Mouse (Mus musculus) olfactory bulb, adult 2 months (tissue): ENCODE results near the gene Tipin. TPM values are rescaled to one million over a fixed set of nuclear protein-coding genes. Genes with fewer than 3 reads are reported as not detected.

Source experiments
- H3K27ac ChIP-seq: fragments of 200-500 bp; 2 replicates; pipeline ENCODE4 v1.5.1; 2012; ENCODE audit warnings: low read depth, low read length; ENCODE audit not compliant: insufficient read depth
- H3K4me1 ChIP-seq: fragments of 200-500 bp; 2 replicates; pipeline ENCODE4 v1.6.1; 2012; ENCODE audit warnings: low read length; ENCODE audit not compliant: control insufficient read depth, insufficient read depth
- H3K4me3 ChIP-seq: fragments of 200-500 bp; 2 replicates; pipeline ENCODE4 v1.5.1; 2012; ENCODE audit warnings: mild to moderate bottlenecking, low read depth, low read length, moderate library complexity; ENCODE audit not compliant: insufficient read depth
- CTCF ChIP-seq: fragments of 200-500 bp; IDR thresholded peaks from 2 replicates; pipeline ENCODE4 v1.5.1; 2012; ENCODE audit warnings: low read depth, mild to moderate bottlenecking, low read length, moderate library complexity; ENCODE audit not compliant: insufficient read depth
- POLR2A ChIP-seq: fragments of 200-500 bp; IDR thresholded peaks from 2 replicates; pipeline ENCODE4 v1.6.1; 2012; ENCODE audit warnings: mild to moderate bottlenecking, low read depth, low read length, moderate library complexity; ENCODE audit not compliant: insufficient read depth
- WGBS: fragments of 180-500 bp; shearing (Covaris S2); methylation state at CpG from one replicate; pipeline ENCODE4 v1.1.7; 2018; 5-methylcytosine and 5-hydroxymethylcytosine counted together
- polyA plus RNA-seq: library from polyadenylated mRNA; stranded (reverse); fragments of >200 nt; gene quantifications from 2 replicates; pipeline ENCODE4 v1.2.4, GENCODE M21; 2012; ENCODE audit warnings: low replicate concordance; ENCODE audit not compliant: missing spikeins, insufficient read depth, insufficient read length

The Tipin gene
- polyA plus RNA-seq, 1 experiment = not detected

- 53% methylated on average over 1 of the region's 1 CpGs for WGBS
- H3K4me3 ChIP-seq = peak overlapping the region; percentile 25
- no peak for TF ChIP-seq CTCF
- no peak for TF ChIP-seq POLR2A
Observed at GRCm38 (mm10) chr9:64249371-64249770, 32.0 kb upstream of the Tipin start.

GRCm38 (mm10) chr9:64250111-64250730 lies 31.2 kb upstream of the Tipin start:
- H3K4me3 ChIP-seq = no peak overlapping the region
- TF ChIP-seq POLR2A (no peak), CTCF (no peak)
- peak overlapping the region; percentile 59; the same call in 1 of the 2 replicates for H3K27ac ChIP-seq
- peaks cover 4% of the 10 kb centered on the region; the same call in 1 of the 2 replicates for H3K4me1 ChIP-seq

More at GRCm38 (mm10) chr9:64249371-64249770, 32.0 kb upstream of the Tipin start:
- peaks cover 4% of the 10 kb centered on the region; the same call in 1 of the 2 replicates for H3K4me1 ChIP-seq
- no peak overlapping the region for H3K27ac ChIP-seq

GRCm38 (mm10) chr9:64252591-64253020 lies 28.8 kb upstream of the Tipin start:
- H3K4me3 ChIP-seq = peak overlapping the region; percentile 88
- no peak for TF ChIP-seq CTCF
- no peak for TF ChIP-seq POLR2A
- H3K4me1 ChIP-seq = peaks cover 4% of the 10 kb centered on the region; the same call in 1 of the 2 replicates
- peak overlapping the region; percentile 73 for H3K27ac ChIP-seq
- under 1% methylated on average over 16 of the region's 16 CpGs for WGBS

- peak; percentile 99 for TF ChIP-seq POLR2A
- TF ChIP-seq CTCF = peak; percentile 84
- under 1% methylated on average over 89 of the region's 89 CpGs for WGBS
- Histone ChIP-seq H3K4me3 (peak within 1 kb of the TSS; percentile 88), H3K27ac (peak within 1 kb of the TSS; percentile 73), H3K4me1 (peaks cover 4% of the 10 kb centered on the region; the same call in 1 of the 2 replicates)
Observed at GRCm38 (mm10) chr9:64253021-64253904, 28.1 kb upstream of the Tipin start, which contains the start of gene Map2k1. TSS of gene Map2k1 (minus strand) at chr9:64253631.

- H3K4me3 ChIP-seq = no peak overlapping the region
- WGBS = 87% methylated on average over 3 of the region's 3 CpGs
- TF ChIP-seq CTCF (no peak), POLR2A (no peak)
- H3K27ac ChIP-seq = no peak overlapping the region
- no peaks in the 10 kb centered on the region for H3K4me1 ChIP-seq
Observed at GRCm38 (mm10) chr9:64255422-64255821, 26.0 kb upstream of the Tipin start.

- 90% methylated on average over 3 of the region's 3 CpGs for WGBS
- TF ChIP-seq CTCF = no peak
- no peak for TF ChIP-seq POLR2A
- Histone ChIP-seq H3K4me3 (no peak overlapping the region), H3K27ac (no peak overlapping the region), H3K4me1 (no peaks in the 10 kb centered on the region)
Observed at GRCm38 (mm10) chr9:64256204-64256603, 25.2 kb upstream of the Tipin start.

- TF ChIP-seq CTCF (no peak), POLR2A (no peak)
- no peak overlapping the region for H3K4me3 ChIP-seq
- H3K4me1 ChIP-seq = no peaks in the 10 kb centered on the region
- no peak overlapping the region for H3K27ac ChIP-seq
- 93% methylated on average over 5 of the region's 5 CpGs for WGBS
Observed at GRCm38 (mm10) chr9:64259906-64260305, 21.5 kb upstream of the Tipin start.

GRCm38 (mm10) chr9:64261023-64261422 lies 20.4 kb upstream of the Tipin start:
- Histone ChIP-seq H3K4me1 (no peaks in the 10 kb centered on the region), H3K4me3 (no peak overlapping the region), H3K27ac (no peak overlapping the region)
- 73% methylated on average over 4 of the region's 4 CpGs for WGBS
- TF ChIP-seq CTCF = no peak
- no peak for TF ChIP-seq POLR2A

GRCm38 (mm10) chr9:64264813-64265212 lies 16.6 kb upstream of the Tipin start:
- H3K27ac ChIP-seq = no peak overlapping the region
- H3K4me1 ChIP-seq = no peaks in the 10 kb centered on the region
- H3K4me3 ChIP-seq = no peak overlapping the region
- 59% methylated on average over 1 of the region's 1 CpGs for WGBS
- TF ChIP-seq POLR2A (no peak), CTCF (no peak)
